Comparison of ENCODE assay signal across 8 mouse cellular contexts in the genomic region with DNA sequence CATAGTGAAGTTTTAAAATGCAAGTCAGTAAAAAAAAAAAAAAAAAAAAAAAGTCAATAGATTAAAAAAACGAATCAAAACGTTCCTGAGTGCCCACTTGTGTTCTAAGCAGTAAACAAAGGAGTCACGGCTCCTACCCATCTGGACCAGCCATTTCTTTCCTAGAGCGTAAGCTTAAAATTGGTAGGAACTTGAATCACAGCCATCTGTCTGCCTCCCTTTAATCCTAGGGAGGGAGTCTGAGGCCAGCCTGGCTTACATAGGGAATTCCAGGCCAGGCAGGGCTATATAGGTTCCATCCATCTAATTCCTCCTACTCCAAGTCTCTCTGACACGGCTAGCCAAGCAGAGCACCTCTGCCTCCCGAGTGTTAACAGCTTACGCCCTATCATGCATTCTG.
"Had no signal": no experiment of that assay in that cellular context is flagged by ENCODE, and none has a peak within 500 bp of the region (broad histone marks: within the 10 kb centered on the region; RNA-seq: fewer than 3 reads in every experiment).

No protein-coding gene starts in this region.

- DNase-seq: kidney, postnatal 14 days; lung, adult 2 months; lung, postnatal 36 days; midbrain, embryonic 14.5 days; right cerebral cortex, postnatal 4 days; spleen, adult 18-20 months; thymus, adult 18-20 months; thymus, postnatal 14 days had no signal
